Mouse (Mus musculus) neural tube, embryonic 15.5 days (tissue): ENCODE data around the gene Cacybp. TPM values are rescaled to one million over a fixed set of nuclear protein-coding genes. Genes with fewer than 3 reads are reported as not detected.

Experiments used
- ATAC-seq: fragments of 200-750 bp; cut with Nextera tagmentation; 2 replicates; pipeline ENCODE4 v1.8.0; 2017; ENCODE audit warnings: mild to moderate bottlenecking, moderate TSS enrichment, moderate library complexity; ENCODE audit not compliant: low FRiP score
- H3K27ac ChIP-seq: fragments of 300-500 bp; sonication (generic); replicated peaks from 2 replicates; pipeline ENCODE4 v1.5.1; 2015; ENCODE audit warnings: mild to moderate bottlenecking, inconsistent platforms
- H3K27me3 ChIP-seq: fragments of 300-500 bp; sonication (generic); replicated peaks from 2 replicates; pipeline ENCODE4 v1.6.1; 2015; ENCODE audit warnings: inconsistent platforms
- H3K36me3 ChIP-seq: fragments of 300-500 bp; sonication (generic); 2 replicates; pipeline ENCODE4 v1.6.1; 2015; ENCODE audit warnings: inconsistent platforms
- H3K4me1 ChIP-seq: fragments of 300-500 bp; sonication (generic); 2 replicates; pipeline ENCODE4 v1.6.1; 2015; ENCODE audit warnings: inconsistent platforms
- H3K4me2 ChIP-seq: fragments of 300-500 bp; sonication (generic); 2 replicates; pipeline ENCODE4 v1.6.1; 2015; ENCODE audit warnings: inconsistent platforms, mild to moderate bottlenecking, moderate library complexity
- H3K4me3 ChIP-seq: fragments of 300-500 bp; sonication (generic); replicated peaks from 2 replicates; pipeline ENCODE4 v1.5.1; 2015; ENCODE audit warnings: mild to moderate bottlenecking, inconsistent platforms
- H3K9ac ChIP-seq: fragments of 300-500 bp; sonication (generic); replicated peaks from 2 replicates; pipeline ENCODE4 v1.6.1; 2015; ENCODE audit warnings: mild to moderate bottlenecking, inconsistent platforms
- H3K9me3 ChIP-seq: fragments of 300-500 bp; sonication (generic); replicated peaks from 2 replicates; pipeline ENCODE4 v1.6.1; 2016; ENCODE audit warnings: inconsistent platforms
- WGBS: fragments of 180-500 bp; shearing (Covaris S2); methylation state at CpG from one replicate; pipeline ENCODE4 v1.1.7; 2015; ENCODE audit warnings: mixed read lengths; 5-methylcytosine and 5-hydroxymethylcytosine counted together
- polyA plus RNA-seq: library from polyadenylated mRNA; unstranded; fragments of >200 nt; fragmentation: Nextera tagmentation; extraction: Ambion mirVana; gene quantifications from 2 replicates; pipeline ENCODE4 v1.2.1, GENCODE M21; 2015

Gene Cacybp
- 278 and 279 TPM in 2 replicates for polyA plus RNA-seq

DNA sequence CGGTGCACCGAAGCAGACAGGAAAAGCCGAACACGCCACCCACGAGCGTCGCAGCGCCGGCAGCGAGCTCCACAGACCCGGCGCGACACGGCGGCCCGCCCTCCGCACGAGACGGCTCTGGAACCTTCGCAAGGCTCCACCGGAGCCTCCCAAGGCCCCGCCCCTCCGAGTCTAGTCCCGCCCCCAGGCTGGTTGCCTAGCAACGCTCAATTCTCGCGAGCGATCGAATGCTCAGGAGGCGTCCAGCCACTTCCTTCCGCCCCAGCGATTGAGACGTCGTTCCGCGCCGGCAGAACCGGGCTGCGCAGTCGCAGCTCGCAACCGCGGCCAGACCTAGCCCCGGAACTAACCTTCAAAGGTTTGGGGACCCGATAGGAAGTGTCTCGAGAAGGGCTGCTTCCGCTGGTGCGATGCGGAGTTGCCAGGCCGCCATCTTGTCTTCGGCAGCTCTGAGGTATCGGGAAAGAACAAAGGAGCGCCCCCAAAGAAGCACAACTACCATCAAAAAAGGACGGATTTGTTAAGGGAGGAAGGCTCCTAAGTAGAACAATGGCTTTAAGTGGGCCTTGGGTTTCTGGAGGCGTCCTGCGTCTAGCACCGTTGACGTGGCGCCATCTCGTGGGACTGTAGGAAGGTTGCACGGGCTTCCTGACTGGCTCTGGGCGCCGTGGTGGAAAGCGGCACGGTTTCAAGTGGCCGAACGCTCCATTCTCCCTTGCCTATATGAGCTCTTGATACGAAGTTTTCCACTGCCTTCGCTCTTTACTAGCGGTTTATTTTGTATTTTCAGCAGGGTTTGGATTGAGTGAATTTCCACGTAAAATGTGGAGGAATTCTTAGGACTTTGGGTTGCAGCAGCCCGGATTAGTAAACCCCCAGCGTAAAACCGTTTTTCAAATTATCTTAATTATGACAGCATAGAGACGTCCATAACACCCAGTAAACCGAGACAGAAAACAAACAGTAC is at the start of gene Cacybp:
TSS of gene Cacybp (minus strand) at position 173 of the 967 bp plus-strand sequence.
- peak; percentile 98 for ATAC-seq
- no peaks in the 10 kb centered on the region for H3K9me3 ChIP-seq
- peak within 1 kb of the TSS; percentile 99 for H3K27ac ChIP-seq
- H3K4me1 ChIP-seq: peaks cover 28% of the 10 kb centered on the region
- peak within 1 kb of the TSS; percentile 84 for H3K4me3 ChIP-seq
- under 1% methylated on average over 76 of the region's 76 CpGs for WGBS
- no peaks in the 10 kb centered on the region for H3K27me3 ChIP-seq
- peak within 1 kb of the TSS; percentile 80 for H3K9ac ChIP-seq
- H3K4me2 ChIP-seq: peak within 1 kb of the TSS; percentile 68
- no peaks in the 10 kb centered on the region for H3K36me3 ChIP-seq

DNA sequence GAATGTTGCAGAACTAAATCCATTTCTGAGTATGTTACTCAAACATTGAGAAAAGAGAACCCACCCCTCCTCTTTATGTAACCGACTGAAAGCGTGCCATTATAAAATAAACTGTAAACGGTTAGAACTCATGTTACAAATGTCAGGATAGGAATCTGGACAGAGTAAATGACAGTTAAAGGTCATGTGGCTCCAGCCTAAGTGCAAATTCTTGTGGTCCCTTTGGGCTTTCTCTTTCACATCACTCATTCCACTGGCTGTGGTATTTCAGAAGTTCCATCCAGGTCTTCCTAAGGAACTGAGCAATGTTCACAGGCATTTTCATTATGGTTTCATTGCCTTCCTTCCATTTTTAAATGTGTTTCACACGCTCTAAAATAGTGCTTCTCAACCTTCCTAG is 49.7 kb upstream of the Cacybp start:
- ATAC-seq: no peak
- WGBS: 86% methylated on average over 4 of the region's 4 CpGs
- no peaks in the 10 kb centered on the region for H3K36me3 ChIP-seq
- no peak overlapping the region for H3K4me3 ChIP-seq
- H3K4me2 ChIP-seq: no peak overlapping the region
- peaks cover 17% of the 10 kb centered on the region for H3K4me1 ChIP-seq
- no peak overlapping the region for H3K27ac ChIP-seq
- H3K27me3 ChIP-seq: no peaks in the 10 kb centered on the region
- H3K9ac ChIP-seq: no peak overlapping the region
- H3K9me3 ChIP-seq: no peaks in the 10 kb centered on the region

DNA sequence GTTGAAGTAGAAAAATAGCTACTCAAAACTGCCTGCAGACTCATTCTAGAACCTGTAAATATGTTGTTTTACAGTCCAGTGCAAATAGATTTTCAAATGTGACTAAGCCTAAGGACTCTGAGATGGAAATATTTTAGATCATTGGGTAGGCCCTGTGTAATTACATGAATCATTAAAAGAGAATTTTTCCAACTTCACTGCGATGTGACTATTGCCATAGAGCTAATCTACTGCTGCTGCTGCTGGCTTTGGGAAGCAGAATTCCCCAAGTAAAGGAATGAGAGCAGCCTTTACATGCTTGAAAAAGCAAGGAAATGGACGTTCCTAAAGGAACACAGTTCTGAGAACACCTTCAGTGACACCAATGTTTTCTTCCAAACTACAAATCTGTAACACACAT is 49.2 kb upstream of the Cacybp start:
- no peak for ATAC-seq
- H3K27ac ChIP-seq: no peak overlapping the region
- H3K4me1 ChIP-seq: peaks cover 17% of the 10 kb centered on the region
- no peak overlapping the region for H3K4me3 ChIP-seq
- no peaks in the 10 kb centered on the region for H3K9me3 ChIP-seq
- 65% methylated on average over 2 of the region's 2 CpGs for WGBS
- H3K9ac ChIP-seq: no peak overlapping the region
- H3K4me2 ChIP-seq: no peak overlapping the region
- no peaks in the 10 kb centered on the region for H3K27me3 ChIP-seq
- no peaks in the 10 kb centered on the region for H3K36me3 ChIP-seq

DNA sequence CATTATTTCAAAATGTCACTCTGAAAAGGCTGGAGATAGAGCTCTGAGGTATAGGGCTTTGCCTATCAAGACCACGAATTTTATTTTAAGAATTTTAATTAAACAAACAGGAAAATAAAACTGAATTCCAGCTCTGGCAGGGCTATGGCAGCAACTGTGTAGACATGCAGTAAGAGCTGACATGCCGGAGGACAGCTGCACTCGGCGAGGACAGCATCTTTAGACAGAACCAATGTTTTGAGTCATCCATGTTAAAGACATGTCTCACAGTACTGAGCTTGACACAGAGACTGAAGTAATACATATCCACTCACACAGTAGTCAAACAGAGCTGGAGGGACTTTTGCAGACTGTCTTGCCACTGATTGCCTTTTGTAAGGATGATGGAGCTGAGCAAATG is 47.9 kb upstream of the Cacybp start:
- Histone ChIP-seq H3K4me2 (no peak overlapping the region), H3K36me3 (peaks cover 4% of the 10 kb centered on the region), H3K4me3 (no peak overlapping the region), H3K9ac (no peak overlapping the region), H3K4me1 (peaks cover 17% of the 10 kb centered on the region), H3K27me3 (no peaks in the 10 kb centered on the region), H3K27ac (peak overlapping the region; percentile 58), H3K9me3 (no peaks in the 10 kb centered on the region)
- ATAC-seq: no peak
- 86% methylated on average over 4 of the region's 4 CpGs for WGBS

DNA sequence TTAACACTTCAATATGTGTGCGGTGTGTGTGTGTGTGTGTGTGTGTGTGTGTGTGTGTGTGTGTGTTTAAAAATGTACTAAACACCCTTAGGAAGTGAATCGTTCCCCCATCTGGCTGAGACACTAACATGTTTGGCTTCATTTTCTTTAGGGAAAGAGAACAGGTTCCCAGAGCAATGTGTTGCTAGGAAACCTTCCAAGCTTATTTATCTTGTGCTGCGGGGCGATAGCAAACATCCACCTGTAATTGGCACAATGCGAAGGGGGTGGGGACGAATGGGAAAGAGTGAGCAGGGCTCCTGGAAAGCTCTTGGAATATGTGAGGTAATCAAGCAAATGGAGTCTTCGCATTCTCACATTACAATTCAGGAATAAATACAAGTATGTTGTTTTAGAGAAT is 47.2 kb upstream of the Cacybp start:
- no peak overlapping the region for H3K9ac ChIP-seq
- H3K36me3 ChIP-seq: peaks cover 9% of the 10 kb centered on the region
- H3K4me1 ChIP-seq: peaks cover 17% of the 10 kb centered on the region
- ATAC-seq: peak; percentile 90
- H3K4me2 ChIP-seq: no peak overlapping the region
- H3K4me3 ChIP-seq: no peak overlapping the region
- WGBS: 26% methylated on average over 7 of the region's 7 CpGs
- H3K27me3 ChIP-seq: no peaks in the 10 kb centered on the region
- no peaks in the 10 kb centered on the region for H3K9me3 ChIP-seq
- H3K27ac ChIP-seq: no peak overlapping the region; the same call in 1 of the 2 replicates

DNA sequence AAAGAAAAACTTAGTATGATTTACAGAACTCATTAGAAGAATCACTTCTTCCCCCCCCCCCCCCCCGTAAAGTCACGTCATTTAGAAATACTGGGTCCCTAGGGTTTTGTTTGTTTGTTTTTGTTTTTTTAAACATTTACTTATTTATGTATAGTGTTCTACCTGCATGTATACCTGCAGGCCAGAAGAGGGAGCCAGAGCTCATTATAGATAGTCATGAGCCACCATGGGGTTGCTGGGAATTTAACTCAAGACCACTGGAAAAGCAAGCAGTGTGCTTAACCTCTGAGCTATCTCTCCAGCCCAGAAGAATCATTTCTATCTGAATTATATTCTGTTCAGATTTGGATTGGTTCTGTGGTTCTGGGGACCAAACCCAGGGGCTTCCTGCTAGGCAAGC is 40.4 kb upstream of the Cacybp start:
- H3K27ac ChIP-seq: no peak overlapping the region
- H3K27me3 ChIP-seq: no peaks in the 10 kb centered on the region
- WGBS: 87% methylated on average over 2 of the region's 2 CpGs
- H3K4me1 ChIP-seq: no peaks in the 10 kb centered on the region
- H3K4me2 ChIP-seq: no peak overlapping the region
- no peak overlapping the region for H3K9ac ChIP-seq
- H3K9me3 ChIP-seq: no peaks in the 10 kb centered on the region
- no peak for ATAC-seq
- peaks cover 9% of the 10 kb centered on the region for H3K36me3 ChIP-seq
- no peak overlapping the region for H3K4me3 ChIP-seq

DNA sequence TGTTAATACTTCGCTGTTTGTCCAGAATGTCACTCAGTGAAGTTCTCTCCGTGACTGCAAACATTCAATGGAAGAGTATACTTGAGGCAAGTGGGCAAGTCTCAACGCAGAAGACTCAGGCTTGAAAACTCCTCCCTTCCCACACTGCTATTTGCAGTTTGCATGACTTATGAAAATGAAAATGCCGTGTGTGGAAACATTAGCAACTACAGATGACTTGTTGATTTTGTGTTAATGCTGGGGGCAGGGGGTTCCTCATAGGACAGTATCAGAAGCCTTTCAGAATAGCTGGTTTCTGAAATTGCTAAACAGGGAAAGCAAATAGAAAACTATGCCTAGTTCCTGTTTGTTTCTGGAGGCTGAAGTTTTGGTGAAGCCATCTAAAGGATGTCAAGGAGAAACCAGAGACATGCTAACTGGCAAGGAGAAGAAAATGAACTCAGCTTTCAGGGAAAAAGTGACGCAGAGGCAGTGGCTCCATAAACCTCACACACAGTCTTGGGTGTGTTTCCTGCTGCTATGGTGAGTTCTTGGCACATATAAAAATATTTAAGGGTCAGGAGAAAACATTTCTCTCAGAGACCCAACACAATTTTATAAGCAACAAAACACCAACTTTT is 38.8 kb upstream of the Cacybp start:
- WGBS: 86% methylated on average over 5 of the region's 5 CpGs

DNA sequence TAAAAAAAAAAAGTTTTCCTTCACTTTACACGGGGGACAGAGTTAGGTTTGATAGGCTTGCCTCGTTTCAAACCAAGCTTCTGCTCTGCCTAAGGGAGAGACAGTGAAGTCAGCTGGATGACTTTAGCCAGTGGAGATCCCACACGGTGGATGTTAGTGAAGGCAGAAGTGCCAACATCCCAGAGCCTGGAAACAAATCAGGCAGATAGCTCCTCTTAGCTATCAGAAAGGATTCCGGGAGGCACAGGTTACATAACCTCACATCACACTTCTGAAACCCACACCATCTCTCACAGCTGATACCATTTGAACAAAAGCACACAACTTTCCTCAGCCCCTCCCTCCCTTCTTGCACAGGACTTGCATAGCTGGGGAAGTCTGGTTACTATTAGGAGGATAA is 38.1 kb upstream of the Cacybp start:
- peaks cover 9% of the 10 kb centered on the region for H3K36me3 ChIP-seq
- H3K4me1 ChIP-seq: no peaks in the 10 kb centered on the region
- no peak overlapping the region for H3K9ac ChIP-seq
- no peak overlapping the region for H3K27ac ChIP-seq
- H3K27me3 ChIP-seq: no peaks in the 10 kb centered on the region
- H3K9me3 ChIP-seq: no peaks in the 10 kb centered on the region
- WGBS: 74% methylated on average over 4 of the region's 4 CpGs
- no peak overlapping the region for H3K4me2 ChIP-seq
- no peak for ATAC-seq
- H3K4me3 ChIP-seq: no peak overlapping the region

More for the DNA sequence above, 38.8 kb upstream of the Cacybp start:
- no peaks in the 10 kb centered on the region for H3K4me1 ChIP-seq
- H3K9ac ChIP-seq: no peak overlapping the region
- no peaks in the 10 kb centered on the region for H3K27me3 ChIP-seq
- H3K4me2 ChIP-seq: no peak overlapping the region
- no peak overlapping the region for H3K27ac ChIP-seq
- no peaks in the 10 kb centered on the region for H3K9me3 ChIP-seq
- ATAC-seq: no peak
- peaks cover 12% of the 10 kb centered on the region for H3K36me3 ChIP-seq
- no peak overlapping the region for H3K4me3 ChIP-seq

DNA sequence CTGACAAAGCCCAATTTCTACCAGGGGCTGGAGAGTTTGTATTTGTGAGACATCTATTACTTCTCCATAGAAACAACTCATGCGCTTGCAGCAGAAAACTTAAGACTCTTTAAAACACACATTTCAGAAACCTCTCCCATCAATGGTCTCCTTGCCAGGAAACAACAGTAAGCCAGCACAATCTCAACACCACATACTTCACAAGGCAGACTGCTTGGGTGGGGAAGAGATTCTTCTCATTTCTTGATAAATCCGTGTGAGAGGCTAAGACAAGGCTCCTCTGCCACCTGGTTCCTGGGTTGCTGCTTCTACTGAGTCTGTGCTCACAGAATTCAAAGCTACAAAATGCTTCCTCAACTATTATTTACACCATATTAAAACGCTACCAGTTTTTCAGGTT is 37.1 kb upstream of the Cacybp start:
- 90% methylated on average over 3 of the region's 3 CpGs for WGBS
- Histone ChIP-seq H3K36me3 (peaks cover 3% of the 10 kb centered on the region; the same call in 1 of the 2 replicates), H3K4me1 (no peaks in the 10 kb centered on the region), H3K9ac (no peak overlapping the region), H3K27me3 (no peaks in the 10 kb centered on the region), H3K4me2 (no peak overlapping the region), H3K9me3 (no peaks in the 10 kb centered on the region), H3K4me3 (no peak overlapping the region), H3K27ac (no peak overlapping the region)
- ATAC-seq: no peak

DNA sequence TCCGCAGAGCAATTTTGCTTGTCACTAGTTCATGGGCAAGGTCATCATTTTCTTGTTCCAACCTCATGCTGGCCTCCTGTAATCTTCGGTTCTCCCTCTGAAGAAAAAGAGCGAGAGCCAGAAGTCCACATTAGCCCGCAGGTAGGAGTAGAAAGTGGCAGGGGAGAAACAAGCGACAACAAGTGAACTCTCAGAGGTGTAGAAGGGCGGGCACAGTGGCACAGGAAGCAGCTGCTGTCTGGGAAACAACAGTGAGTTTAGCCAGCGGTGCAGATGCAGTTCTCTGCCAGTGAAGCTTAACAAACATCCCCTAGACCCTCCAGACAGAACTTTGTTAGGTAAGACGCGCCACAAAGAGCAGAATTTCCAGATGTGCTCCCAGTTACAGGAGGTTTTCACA is 34.8 kb upstream of the Cacybp start:
- peaks cover 3% of the 10 kb centered on the region; the same call in 1 of the 2 replicates for H3K36me3 ChIP-seq
- H3K9ac ChIP-seq: no peak overlapping the region
- H3K27me3 ChIP-seq: no peaks in the 10 kb centered on the region
- no peak overlapping the region for H3K4me2 ChIP-seq
- no peak for ATAC-seq
- 83% methylated on average over 9 of the region's 9 CpGs for WGBS
- H3K4me1 ChIP-seq: no peaks in the 10 kb centered on the region
- no peaks in the 10 kb centered on the region for H3K9me3 ChIP-seq
- H3K27ac ChIP-seq: no peak overlapping the region
- H3K4me3 ChIP-seq: no peak overlapping the region

DNA sequence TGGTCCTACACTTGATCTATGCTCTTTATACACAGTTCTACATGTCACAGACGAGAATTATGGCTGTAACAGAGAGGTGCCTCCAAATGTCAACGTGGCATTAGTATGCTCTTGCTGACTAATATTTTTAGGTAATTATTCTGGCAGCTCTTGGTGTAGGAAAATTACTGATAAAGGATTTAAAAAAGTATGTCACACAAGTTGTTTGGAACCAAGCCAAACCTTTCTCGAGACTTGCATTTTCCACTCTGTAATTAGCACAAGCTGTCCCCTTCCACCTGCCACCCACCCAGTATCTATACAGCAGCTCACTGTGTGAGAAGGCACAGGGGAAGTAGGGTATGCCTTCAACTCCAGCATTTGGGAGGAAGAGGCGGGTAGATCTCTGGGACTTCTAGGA is 34.2 kb upstream of the Cacybp start:
- Histone ChIP-seq H3K36me3 (peaks cover 3% of the 10 kb centered on the region; the same call in 1 of the 2 replicates), H3K27me3 (no peaks in the 10 kb centered on the region), H3K4me2 (no peak overlapping the region), H3K9me3 (no peaks in the 10 kb centered on the region), H3K27ac (no peak overlapping the region), H3K9ac (no peak overlapping the region), H3K4me1 (no peaks in the 10 kb centered on the region), H3K4me3 (no peak overlapping the region)
- no peak for ATAC-seq
- WGBS: 76% methylated on average over 4 of the region's 4 CpGs

DNA sequence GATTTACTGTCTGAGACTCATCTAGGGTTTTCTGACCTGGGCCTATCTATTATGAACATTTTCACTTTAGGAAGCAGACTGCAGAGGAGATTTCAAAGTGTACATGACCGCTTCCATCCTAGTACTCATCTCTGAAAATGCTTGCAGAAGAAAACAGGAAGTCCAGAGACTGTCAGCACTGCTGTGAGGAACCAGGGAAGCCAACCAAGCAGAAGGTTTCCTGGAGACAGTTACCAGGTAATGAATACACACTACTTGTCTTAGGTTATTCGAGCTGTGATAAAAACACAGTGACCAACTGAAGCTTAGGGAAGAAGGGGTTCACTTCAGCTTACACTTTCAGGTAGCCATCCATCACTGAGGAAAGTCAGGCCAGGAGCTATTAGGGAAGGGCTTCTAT is 33.3 kb upstream of the Cacybp start:
- Histone ChIP-seq H3K9ac (no peak overlapping the region), H3K4me1 (no peaks in the 10 kb centered on the region), H3K27me3 (no peaks in the 10 kb centered on the region), H3K4me2 (no peak overlapping the region), H3K9me3 (no peaks in the 10 kb centered on the region), H3K4me3 (no peak overlapping the region), H3K27ac (no peak overlapping the region), H3K36me3 (peaks cover 3% of the 10 kb centered on the region; the same call in 1 of the 2 replicates)
- no peak for ATAC-seq
- 79% methylated on average over 2 of the region's 2 CpGs for WGBS
